Mouse (Mus musculus): ENCODE measurements at regions not wholly inside any gene's neighbourhood (a gene's known extent, or its start where the extent isn't known, plus 50 kb on each side); places are given as distances from the start of the nearest gene placed in this dataset.
A peak's percentile ranks its signal among the peaks of the same experiment; 100 is the strongest.

DNA sequence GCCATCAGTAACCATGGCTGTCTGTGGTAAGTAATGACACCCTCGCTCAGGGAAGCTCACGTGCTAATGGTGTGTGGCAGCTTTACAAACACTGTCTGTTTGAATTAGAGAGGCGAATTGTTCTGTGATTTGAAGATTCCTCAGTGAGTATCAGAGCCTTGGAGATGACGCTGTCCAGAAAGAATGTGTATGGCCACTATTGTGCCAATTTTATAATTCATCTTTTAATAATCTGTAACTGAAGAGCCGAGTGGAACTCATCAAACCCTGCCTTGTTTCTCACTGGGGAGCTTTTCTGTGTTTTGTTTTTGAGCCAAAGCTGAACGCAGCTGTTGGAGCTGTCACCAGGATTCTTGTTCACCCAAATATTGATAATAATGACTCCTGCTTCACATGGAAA, 171.7 kb downstream of the Dact1 start:
- DNase-seq (ENCODE audit: low spot score in 2 of 2): no peak

DNA sequence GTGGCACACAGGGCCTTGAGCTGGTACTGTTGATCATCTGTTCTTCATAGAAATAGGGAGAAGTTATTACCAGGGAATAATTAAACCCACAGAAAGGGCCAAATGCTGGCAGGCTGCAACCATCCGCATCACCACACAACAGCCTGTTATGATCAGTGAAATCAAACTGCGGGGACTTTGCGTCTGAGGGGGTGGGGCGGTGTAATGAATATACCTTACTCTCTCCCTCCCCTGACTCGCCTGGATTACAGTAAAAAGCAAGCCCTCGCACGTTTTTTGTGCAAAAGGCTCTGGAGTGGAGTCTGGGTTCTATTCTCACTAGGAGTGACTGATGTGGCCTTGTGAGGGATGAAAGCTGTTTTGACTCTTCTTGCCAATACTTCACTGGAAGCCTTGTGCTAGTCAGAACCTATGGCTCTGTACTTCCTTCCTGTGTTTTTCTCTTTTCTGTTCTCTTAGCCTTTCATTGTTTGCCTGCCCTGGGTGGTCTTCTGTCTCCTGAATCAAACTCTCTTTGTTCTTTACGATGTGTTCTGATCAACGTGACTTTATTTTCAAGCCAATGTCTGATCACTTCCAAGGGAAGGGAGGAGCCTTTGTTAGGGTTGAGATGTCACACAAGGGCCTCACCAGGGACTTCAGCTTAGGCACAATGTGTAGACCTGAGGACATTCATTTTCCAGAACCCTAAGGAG, 172.4 kb downstream of the Dact1 start:
- peak in 1 of 2 experiments; percentile 38 for DNase-seq (ENCODE audit: low spot score in 2 of 2)

GRCm38 (mm10) chr12:71482619-71483018, 172.9 kb downstream of the Dact1 start:
- DNase-seq (ENCODE audit: low spot score in 2 of 2): no peak

DNA sequence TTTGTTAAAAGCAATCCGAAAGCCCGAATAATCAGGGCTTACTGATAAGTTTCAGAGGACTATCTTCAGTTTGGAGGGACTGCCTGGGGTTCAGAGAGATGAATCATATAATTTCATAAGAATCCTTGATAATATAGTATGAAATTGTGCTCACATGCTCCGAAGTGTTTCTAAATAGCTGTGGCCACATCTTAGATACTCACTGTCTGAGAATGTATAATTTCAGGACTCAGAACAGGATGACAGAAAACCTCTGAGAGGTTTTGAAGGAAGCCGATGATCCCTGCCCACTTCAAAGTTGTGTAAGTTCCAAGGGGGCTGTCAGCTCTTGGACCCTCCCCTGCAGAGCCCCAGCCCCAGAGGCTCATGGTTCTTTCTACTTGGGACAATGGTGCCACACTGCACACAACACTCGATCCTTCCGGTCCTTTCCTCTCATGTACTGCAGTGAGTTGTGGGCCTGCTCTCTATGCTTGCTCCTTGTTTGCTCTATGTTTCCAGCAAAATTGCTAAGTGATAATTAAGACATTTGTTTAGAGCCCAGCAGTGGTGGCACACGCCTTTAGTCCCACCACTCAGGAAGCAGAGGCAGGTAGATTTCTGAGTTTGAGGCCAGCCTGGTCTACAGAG, 174.0 kb downstream of the Dact1 start:
- DNase-seq (ENCODE audit: low spot score in 2 of 2): no peak

- no peak for DNase-seq (ENCODE audit: low spot score in 2 of 2)
These were observed 174.6 kb downstream of the Dact1 start for GRCm38 (mm10) chr12:71484286-71484685.

GRCm38 (mm10) chr12:71486078-71486477, 176.4 kb downstream of the Dact1 start:
- no peak for DNase-seq (ENCODE audit: low spot score in 2 of 2)

DNA sequence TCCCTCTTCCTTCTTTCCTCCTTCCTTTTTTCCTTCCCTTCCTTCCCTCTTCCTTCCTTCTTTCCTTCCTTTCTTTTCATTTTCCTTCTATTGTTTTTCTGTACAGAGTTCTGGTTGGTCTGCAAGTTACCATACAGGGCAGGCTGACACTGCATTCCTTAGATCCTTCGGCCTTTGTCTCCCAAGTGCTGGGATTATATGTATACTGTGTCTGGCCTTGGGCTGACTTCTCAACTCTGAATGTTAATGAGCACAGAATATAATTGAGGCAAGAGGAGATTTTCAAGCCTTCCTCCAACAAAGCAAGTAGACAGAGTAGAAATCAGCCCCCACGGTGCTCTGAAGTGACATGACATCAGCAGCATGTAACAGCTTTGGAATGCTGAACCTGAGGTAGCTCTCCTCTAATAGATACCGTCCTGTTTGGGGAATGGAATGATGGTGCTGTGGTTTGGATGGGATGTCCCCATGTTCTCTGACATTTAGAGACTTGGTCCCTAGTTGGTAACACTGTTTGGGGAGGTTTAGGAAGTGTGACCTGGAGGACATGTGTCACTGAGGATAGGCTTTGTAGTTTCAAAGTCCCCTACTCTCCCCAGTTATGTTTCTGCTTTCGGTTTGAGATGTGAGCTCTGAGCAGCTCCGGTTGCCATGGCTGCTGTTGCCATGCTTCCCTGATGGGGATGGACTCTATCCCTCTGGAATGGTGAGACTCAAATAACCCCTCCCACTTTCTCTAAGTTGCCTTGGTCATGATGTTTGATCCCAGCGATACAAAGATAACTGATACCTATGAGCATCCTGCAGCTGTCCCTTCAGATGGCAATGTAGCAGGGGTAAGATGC, 178.1 kb downstream of the Dact1 start:
- no peak for DNase-seq (ENCODE audit: low spot score in 2 of 2)

DNA sequence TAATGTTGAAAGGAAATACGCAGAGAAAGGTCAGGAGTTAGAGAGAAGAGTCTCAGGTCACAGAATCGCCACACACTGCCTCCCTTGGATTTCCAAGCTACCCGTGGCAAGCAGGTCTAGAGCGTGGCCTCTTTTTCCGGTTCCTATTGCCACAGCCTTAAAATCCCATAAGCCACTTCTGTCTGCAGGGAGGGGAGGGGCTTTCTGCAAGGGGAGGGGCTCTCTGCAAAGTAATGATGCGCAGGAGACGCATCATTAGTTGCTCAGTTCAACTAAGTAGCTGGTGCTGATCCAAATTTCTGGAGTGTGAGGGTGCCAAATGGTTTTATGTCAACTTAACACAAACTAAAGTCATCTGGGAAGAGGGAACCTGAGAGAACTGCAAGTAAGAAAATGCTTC, 179.6 kb downstream of the Dact1 start:
- no peak for DNase-seq (ENCODE audit: low spot score in 2 of 2)

DNA sequence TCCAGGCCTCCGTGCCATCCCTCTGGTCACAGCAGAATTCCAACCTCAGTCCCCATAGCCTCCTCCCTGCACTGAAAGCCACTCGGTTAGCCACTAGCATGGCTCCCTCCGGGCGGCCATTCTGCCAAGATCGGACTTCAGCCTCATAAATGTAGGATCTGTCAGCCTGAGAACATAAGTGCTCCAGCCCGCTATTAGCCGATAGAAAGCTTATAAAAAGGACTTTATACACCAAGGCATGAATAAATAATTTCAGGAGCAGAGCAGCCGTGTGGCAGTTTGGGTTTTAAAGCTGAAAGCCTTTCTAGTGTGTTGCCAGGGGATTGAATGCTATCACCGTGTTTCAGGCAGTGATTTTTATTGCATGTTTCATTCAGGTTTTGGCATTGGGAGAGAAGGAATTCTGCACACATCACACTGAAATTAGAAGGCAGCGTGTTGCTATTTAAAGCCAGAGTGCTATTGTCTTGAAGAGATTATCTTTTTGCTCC, 185.2 kb downstream of the Dact1 start:
- no peak for DNase-seq (ENCODE audit: low spot score in 2 of 2)

- no peak for DNase-seq (ENCODE audit: low spot score in 2 of 2)
These were observed 188.8 kb downstream of the Dact1 start for GRCm38 (mm10) chr12:71498246-71499029.

DNA sequence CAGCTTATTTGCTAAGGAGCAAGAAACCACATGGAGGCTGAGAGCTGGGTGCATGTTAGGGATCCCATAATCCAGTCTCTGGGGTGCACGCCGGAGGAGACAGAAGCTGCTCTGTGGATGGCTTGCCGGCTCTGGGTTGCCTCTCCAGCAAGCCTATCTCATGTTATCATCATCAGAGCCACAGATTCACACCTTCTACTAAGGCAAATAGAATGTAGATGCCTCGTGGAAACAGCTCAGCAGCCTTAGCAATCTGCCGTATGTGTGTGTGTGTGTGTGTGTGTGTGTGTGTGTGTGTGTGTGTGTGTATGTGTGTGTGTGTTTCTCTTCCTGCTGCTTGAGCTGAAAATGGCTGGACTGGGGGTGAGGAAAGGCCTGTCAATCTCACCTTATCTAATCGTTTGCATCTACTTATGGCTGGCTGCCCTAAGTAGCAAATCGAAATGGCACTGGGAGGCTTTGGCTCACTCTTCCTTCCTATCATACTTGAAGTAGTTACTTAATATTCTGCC, 191.7 kb downstream of the Dact1 start:
- no peak for DNase-seq (ENCODE audit: low spot score in 2 of 2)

GRCm38 (mm10) chr12:71503265-71503664, 193.6 kb downstream of the Dact1 start:
- DNase-seq (ENCODE audit: low spot score in 2 of 2): no peak

DNA sequence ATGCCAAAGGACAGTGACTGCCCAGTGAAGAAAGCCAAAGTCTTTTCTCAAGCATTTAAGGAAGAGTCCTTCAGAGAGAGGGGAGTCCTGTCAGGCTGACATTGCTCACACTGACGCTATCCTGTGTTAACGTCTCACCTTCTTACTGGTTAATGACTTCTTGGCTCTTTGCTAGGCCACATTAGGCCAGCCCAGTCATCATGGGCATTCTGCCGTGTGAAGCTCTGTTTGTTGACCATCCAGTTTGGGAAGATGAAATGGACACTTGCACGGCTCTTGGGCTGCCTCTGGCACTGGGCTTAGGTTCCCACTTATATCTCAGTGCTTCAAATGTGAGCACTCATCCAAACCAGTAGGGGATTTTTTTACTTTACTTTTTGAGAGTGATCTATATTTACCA, 196.5 kb downstream of the Dact1 start:
- no peak for DNase-seq (ENCODE audit: low spot score in 2 of 2)

GRCm38 (mm10) chr12:71506716-71507115, 197.0 kb downstream of the Dact1 start:
- DNase-seq (ENCODE audit: low spot score in 2 of 2): no peak

DNA sequence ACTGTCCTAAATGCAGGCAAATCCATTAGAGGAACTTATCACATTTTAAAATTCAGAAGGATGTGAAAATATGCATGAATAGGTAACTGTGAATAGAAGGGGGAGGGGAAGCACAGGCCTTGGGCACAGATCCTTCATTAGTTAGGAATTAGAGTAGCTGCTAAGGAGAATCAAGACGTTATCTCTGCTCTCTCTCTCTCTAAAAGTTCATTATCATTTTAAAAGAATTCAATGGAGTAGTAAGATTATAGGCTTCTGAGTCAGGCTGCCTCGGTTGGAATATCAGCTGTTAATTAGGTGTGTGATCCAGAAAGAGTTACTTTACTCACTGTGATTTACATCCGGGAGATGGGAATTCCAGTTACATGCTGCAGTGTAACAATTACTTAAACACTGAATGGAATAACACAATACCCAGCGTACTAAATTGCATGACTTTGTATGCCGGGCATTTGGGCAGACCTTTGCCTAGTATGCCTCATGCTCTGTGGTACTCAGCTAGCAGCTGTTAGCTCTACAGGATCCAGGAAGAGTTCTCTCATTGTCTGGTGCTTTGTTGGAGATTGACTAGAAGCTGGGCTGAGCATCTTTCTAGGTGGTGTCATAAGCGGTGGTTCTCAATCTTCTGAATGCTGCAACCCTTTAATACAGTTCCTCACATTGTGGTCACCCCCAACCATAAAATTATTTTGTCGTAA, 203.4 kb downstream of the Dact1 start:
- DNase-seq (ENCODE audit: low spot score in 2 of 2): no peak

DNA sequence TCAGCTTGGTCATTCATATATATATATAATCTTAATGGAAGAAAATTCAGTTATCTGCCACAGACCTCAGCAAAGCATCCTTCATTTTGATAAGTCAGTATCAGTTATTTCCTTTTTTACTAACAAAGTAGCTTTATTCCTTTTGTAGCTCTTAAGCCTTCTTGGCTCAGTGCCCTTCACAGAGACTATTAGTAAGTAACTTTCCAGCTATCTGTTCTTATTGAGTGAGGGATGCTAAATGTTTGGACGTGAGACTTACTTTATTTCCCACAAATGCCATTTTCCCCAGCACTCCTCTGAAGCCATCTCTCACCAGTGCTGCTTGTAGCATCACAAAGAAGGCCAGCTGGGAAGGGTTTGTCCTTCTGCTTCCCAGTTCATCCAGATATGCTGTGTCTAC, 209.8 kb downstream of the Dact1 start:
- DNase-seq (ENCODE audit: low spot score in 2 of 2): no peak

- no peak for DNase-seq (ENCODE audit: low spot score in 2 of 2)
These were observed 212.3 kb downstream of the Dact1 start for GRCm38 (mm10) chr12:71521936-71522335.

DNA sequence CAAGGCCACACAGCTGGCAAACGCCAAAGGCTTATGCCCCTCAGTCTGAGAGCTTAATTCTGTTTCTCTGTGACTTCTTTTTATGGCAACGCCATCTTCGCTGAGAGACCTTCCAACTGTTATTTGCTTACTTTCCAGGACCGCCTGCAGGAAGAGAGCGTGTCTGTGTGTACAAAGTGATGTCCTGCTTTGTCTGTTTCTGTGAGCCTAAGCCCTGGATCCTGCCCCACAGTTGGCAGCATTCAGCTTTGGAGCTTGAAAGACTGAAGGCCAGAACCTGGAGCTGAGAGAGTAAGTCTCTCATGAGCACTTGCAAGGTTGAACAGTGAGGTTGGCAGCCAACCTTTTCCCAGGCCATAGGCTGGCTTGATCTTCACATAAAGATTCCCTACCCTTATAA, 212.8 kb downstream of the Dact1 start:
- DNase-seq (ENCODE audit: low spot score in 2 of 2): no peak

- no peak for DNase-seq (ENCODE audit: low spot score in 2 of 2)
These were observed 214.5 kb downstream of the Dact1 start for GRCm38 (mm10) chr12:71524156-71524555.

DNA sequence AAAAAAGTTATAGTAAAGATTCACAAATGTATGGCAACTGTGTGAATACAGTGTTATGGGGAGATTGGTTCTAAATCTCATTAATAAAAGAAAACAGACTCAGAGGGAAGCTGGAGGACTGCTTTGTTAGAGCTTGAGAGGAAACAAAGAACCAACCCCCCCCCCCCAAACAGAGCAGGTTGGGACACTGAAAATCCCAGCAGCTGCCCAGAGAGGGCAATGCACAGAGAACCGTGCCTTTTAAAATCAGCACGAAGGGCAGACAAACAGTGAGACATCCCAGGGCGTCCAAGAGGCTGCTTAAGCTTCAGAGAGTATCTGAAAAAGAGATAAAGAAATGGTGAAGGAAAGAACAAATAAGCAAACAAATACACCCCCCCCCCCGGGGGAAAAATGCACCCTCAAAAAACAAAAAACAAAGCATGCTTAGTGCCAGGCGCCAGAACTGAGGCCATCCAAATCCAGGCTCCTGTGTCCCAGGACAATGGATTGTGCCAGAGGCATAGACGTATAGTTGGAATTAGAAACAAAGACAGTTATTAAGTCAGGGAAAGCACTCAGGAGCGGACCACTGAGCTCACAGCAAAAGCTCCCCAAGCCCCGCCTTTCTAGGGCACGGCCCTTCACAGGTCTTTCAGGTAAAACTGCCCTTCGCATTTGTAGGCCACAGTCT, 215.7 kb downstream of the Dact1 start:
- no peak for DNase-seq (ENCODE audit: low spot score in 2 of 2)

Data from cerebellum, postnatal 4 days (tissue).